ENCODE assay signal across 13 mouse cellular contexts in the genomic region with DNA sequence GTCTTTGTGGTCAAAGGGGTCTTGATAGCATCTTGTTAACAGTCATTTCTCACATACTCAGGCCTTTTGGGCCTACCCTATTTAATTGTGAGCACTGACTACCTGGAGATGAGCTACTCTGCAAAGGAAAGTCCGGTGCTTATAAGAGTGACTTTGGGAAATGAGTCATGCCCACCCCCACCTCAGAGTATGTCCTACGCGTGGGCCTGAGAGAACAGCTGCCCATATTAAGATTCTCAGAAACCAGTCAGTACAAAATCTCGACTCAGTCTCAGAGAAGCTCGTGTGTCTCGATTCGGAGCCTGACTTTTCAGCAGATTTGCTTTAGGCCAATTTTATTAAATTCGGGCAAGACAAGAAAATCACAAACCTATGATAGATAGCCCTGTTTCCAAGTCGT.
"Had no signal": no experiment of that assay in that cellular context is flagged by ENCODE, and none has a peak within 500 bp of the region (broad histone marks: within the 10 kb centered on the region; RNA-seq: fewer than 3 reads in every experiment).

No protein-coding gene starts in this region.

- DNase-seq: gastrocnemius, adult 2 months; gastrocnemius, postnatal 10 days; gastrocnemius, postnatal 25 days; heart, adult 18-20 months; heart, postnatal 10 days; heart, postnatal 4 days; kidney, adult 18-20 months; kidney, adult 8-10 months; kidney, postnatal 10 days; kidney, postnatal 36 days; layer of hippocampus, adult 9-11 months; layer of hippocampus, postnatal 36 days; left cerebral cortex, postnatal 4 days had no signal
